Comparison of ENCODE assay signal across 8 mouse cellular contexts in genomic region chr7:28382981-28383396, GRCm38 (mm10). TPM values are rescaled to one million over a fixed set of nuclear protein-coding genes. Genes with fewer than 3 reads are reported as not detected.
A peak's percentile ranks its signal among the peaks of the same experiment; 100 is the strongest.
DNase-seq lines count a peak whose midpoint lies in the region; ATAC-seq lines count a peak whose summit lies in the region.

No protein-coding gene starts in this region.

- H3K9ac ChIP-seq in heart, embryonic 16.5 days (ENCODE audit: low read length): peak overlapping the region; percentile 70
- H3K9ac ChIP-seq in stomach, embryonic 14.5 days (replicated peaks; ENCODE audit: low read depth, low read length): no peak overlapping the region

- peak overlapping the region; percentile 66 for H3K4me2 ChIP-seq in heart, embryonic 16.5 days (ENCODE audit: low read depth, low read length)
- peak overlapping the region; percentile 43; the same call in 1 of the 2 replicates for H3K4me2 ChIP-seq in stomach, embryonic 14.5 days (replicated peaks; ENCODE audit: low read depth, low read length)

- no peaks in the 10 kb centered on the region for H3K9me3 ChIP-seq in heart, embryonic 16.5 days (replicated peaks; ENCODE audit: control insufficient read depth, low read length)
- H3K9me3 ChIP-seq in stomach, embryonic 14.5 days (ENCODE audit: control insufficient read depth, low read depth, low read length): no peaks in the 10 kb centered on the region

- no peak for ATAC-seq in heart, embryonic 16.5 days (replicated peaks; ENCODE audit: extremely low read depth, insufficient read depth, low FRiP score)
- no peak for ATAC-seq in stomach, embryonic 14.5 days (ENCODE audit: insufficient number of reproducible peaks, insufficient read depth, low FRiP score, low read depth)

- H3K36me3 ChIP-seq in heart, embryonic 16.5 days (ENCODE audit: control insufficient read depth, insufficient read depth): peaks cover 8% of the 10 kb centered on the region; the same call in 1 of the 2 replicates
- H3K36me3 ChIP-seq in stomach, embryonic 14.5 days (ENCODE audit: control insufficient read depth, insufficient read depth, low read length): peaks cover 13% of the 10 kb centered on the region; the same call in 1 of the 2 replicates

- no peaks in the 10 kb centered on the region for H3K27me3 ChIP-seq in heart, embryonic 16.5 days (ENCODE audit: control insufficient read depth, insufficient read depth, low read length)
- H3K27me3 ChIP-seq in stomach, embryonic 14.5 days (ENCODE audit: control insufficient read depth, insufficient read depth, low read length): no peaks in the 10 kb centered on the region

- 10% methylated on average over 11 of the region's 11 CpGs for WGBS in heart, embryonic 16.5 days
- WGBS in stomach, embryonic 14.5 days: 53% methylated on average over 11 of the region's 11 CpGs

- H3K4me3 ChIP-seq in heart, embryonic 16.5 days (ENCODE audit: low read length): peak overlapping the region; percentile 42
- H3K4me3 ChIP-seq in stomach, embryonic 14.5 days (ENCODE audit: low read depth, low read length): no peak overlapping the region

- H3K4me1 ChIP-seq in heart, embryonic 16.5 days (ENCODE audit: control insufficient read depth, insufficient read depth, low read length): peaks cover 48% of the 10 kb centered on the region
- peaks cover 29% of the 10 kb centered on the region for H3K4me1 ChIP-seq in stomach, embryonic 14.5 days (ENCODE audit: control insufficient read depth, insufficient read depth, low read length)

- peak; percentile 37 for DNase-seq in retina, postnatal 1 day
- DNase-seq in retina, embryonic 14.5 days (ENCODE audit: low spot score): no peak
- DNase-seq in c-Kit-positive CD71-positive TER-119-positive erythroid progenitor cells, embryonic 14.5 days (ENCODE audit: low spot score): peak; percentile 78
- DNase-seq in layer of hippocampus, adult 8-10 months (ENCODE audit: low spot score in 2 of 2): peak; percentile 65 to 72
- DNase-seq in lung, postnatal 14 days: peak; percentile 39
- DNase-seq in cerebellum, adult 11-12 months: no peak

- peak overlapping the region; percentile 97 for H3K27ac ChIP-seq in heart, embryonic 16.5 days (ENCODE audit: low read length)
- peak overlapping the region; percentile 96 for H3K27ac ChIP-seq in stomach, embryonic 14.5 days (ENCODE audit: low read length)

RNA-seq across cellular contexts. Expression of gene Zfp36, which starts 2.9 kb away (rescaled TPM):
- polyA plus RNA-seq in heart, embryonic 16.5 days (2015; fragmentation: Nextera tagmentation; extraction: Ambion mirVana): 15.4 and 18.5 TPM in 2 replicates
- 1 to 10 TPM; 1.8 to 7.9 (median 5.0) TPM for total RNA-seq in layer of hippocampus, adult 8-10 months (2022)
- polyA plus RNA-seq in stomach, embryonic 14.5 days (2014; fragmentation: Nextera tagmentation; extraction: Ambion mirVana): 15.5 and 17.6 TPM in 2 replicates

RNA-seq across cellular contexts. Expression of gene Med29, which starts 9.5 kb away (rescaled TPM):
- 41.3 and 50.1 TPM in 2 replicates for polyA plus RNA-seq in heart, embryonic 16.5 days (2015; fragmentation: Nextera tagmentation; extraction: Ambion mirVana)
- total RNA-seq in layer of hippocampus, adult 8-10 months (2022): 10 to 100 TPM; 16.0 to 20.2 (median 17.1) TPM
- 47.1 and 51.1 TPM in 2 replicates for polyA plus RNA-seq in stomach, embryonic 14.5 days (2014; fragmentation: Nextera tagmentation; extraction: Ambion mirVana)

RNA-seq across cellular contexts. Expression of gene Paf1, which starts 9.8 kb away (rescaled TPM):
- 78.9 and 79.9 TPM in 2 replicates for polyA plus RNA-seq in heart, embryonic 16.5 days (2015; fragmentation: Nextera tagmentation; extraction: Ambion mirVana)
- 10 to 100 TPM; 72.9 to 77.5 (median 75.4) TPM for total RNA-seq in layer of hippocampus, adult 8-10 months (2022)
- polyA plus RNA-seq in stomach, embryonic 14.5 days (2014; fragmentation: Nextera tagmentation; extraction: Ambion mirVana): 67.3 and 73.2 TPM in 2 replicates

RNA-seq across cellular contexts. Expression of gene Plekhg2, which starts 10.6 kb away (rescaled TPM):
- polyA plus RNA-seq in heart, embryonic 16.5 days (2015; fragmentation: Nextera tagmentation; extraction: Ambion mirVana): 35.8 and 41.8 TPM in 2 replicates
- 1 to 10 TPM; 5.8 to 7.8 (median 6.5) TPM for total RNA-seq in layer of hippocampus, adult 8-10 months (2022)
- 63.4 and 70.7 TPM in 2 replicates for polyA plus RNA-seq in stomach, embryonic 14.5 days (2014; fragmentation: Nextera tagmentation; extraction: Ambion mirVana)

RNA-seq across cellular contexts. Expression of gene Rps16, which starts 32.5 kb away (rescaled TPM):
- 506 and 555 TPM in 2 replicates for polyA plus RNA-seq in heart, embryonic 16.5 days (2015; fragmentation: Nextera tagmentation; extraction: Ambion mirVana)
- total RNA-seq in layer of hippocampus, adult 8-10 months (2022): 100 to 1,000 TPM; 531 to 646 (median 582) TPM
- polyA plus RNA-seq in stomach, embryonic 14.5 days (2014; fragmentation: Nextera tagmentation; extraction: Ambion mirVana): 1,258 and 1,269 TPM in 2 replicates

Comparison
In these comparisons a context has a peak if more than half of its experiments do, and no peak if none do; other contexts are left out.
1. DNase-seq: peak in retina, postnatal 1 day (single experiment), c-Kit-positive CD71-positive TER-119-positive erythroid progenitor cells, embryonic 14.5 days (single experiment), layer of hippocampus, adult 8-10 months (2 of 2) and lung, postnatal 14 days (single experiment); none in retina, embryonic 14.5 days (single experiment) and cerebellum, adult 11-12 months (single experiment).